Mouse (Mus musculus): Measurements from ENCODE around the gene Agbl4. TPM values are rescaled to one million over a fixed set of nuclear protein-coding genes. Genes with fewer than 3 reads are reported as not detected.
"Not testable (repeated sequence)": the region's sequence is repeated elsewhere in the genome, so short reads cannot be mapped to it uniquely, and the experiment has no call there.

Gene Agbl4
- polyA plus RNA-seq, 1 experiment from 2014 or later = 0.66 TPM

DNA sequence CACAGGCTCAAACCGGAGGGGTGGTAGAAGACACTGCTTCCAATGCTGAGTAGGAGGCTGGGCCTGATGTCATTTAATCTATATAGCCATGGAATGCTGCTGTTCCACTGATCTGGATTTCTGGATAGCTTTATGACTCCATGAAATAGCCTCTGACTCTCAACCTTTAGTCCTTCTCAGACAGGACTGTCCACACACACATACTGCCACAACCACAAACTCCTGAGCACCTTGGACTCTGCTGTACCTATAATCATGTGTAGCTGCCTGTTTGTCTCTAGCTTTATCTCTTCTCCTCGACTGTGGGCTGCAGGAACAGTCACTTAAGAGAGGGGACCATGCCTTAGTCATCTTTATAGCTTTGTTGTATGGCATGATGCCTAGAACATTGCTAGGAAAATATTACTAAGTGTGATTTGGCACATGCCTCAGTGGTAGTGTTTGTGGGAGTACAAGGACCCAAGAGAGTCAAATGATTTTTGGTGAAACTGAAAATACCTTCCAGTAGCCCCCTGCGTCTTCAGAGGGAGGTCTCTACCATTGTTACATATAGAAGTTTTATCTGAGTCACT is 817.8 kb downstream of the Agbl4 start:
- H3K36me3 ChIP-seq (replicated peaks) = no peaks in the 10 kb centered on the region
- H3K4me3 ChIP-seq = no peak overlapping the region
- H3K4me1 ChIP-seq = peaks cover 7% of the 10 kb centered on the region; the same call in 1 of the 2 replicates
- H3K9me3 ChIP-seq = no peaks in the 10 kb centered on the region
- 84% methylated on average over 3 of the region's 3 CpGs for WGBS
- DNase-seq (ENCODE audit: extremely low spot score, low spot score) = no peak
- H3K27me3 ChIP-seq (ENCODE audit: poor library complexity, severe bottlenecking) = no peaks in the 10 kb centered on the region
- no peak overlapping the region for H3K27ac ChIP-seq

DNA sequence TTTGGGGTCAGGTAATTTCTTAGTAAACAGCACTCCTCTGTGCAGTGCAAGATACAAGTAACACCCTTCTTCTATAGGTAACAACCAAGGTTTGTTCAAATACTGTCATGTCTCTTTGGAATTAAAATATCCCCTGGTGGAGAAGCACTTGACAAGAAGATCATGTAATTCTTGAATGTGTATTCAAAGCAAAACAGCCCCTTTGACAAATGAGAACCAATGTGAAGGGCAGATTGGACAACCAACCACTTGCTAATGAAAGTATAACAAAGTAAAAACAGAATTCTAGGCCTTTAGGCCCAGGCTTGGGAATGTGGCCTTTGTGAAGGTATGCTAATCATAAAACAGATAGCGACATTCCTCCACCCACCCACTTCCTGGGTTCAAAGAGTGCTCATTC is 821.6 kb downstream of the Agbl4 start:
- H3K4me1 ChIP-seq; H3K36me3 ChIP-seq (replicated peaks); H3K27ac ChIP-seq; H3K4me3 ChIP-seq; H3K9me3 ChIP-seq; DNase-seq (ENCODE audit: extremely low spot score, low spot score); H3K27me3 ChIP-seq (ENCODE audit: poor library complexity, severe bottlenecking): not testable (repeated sequence)
- WGBS = 79% methylated on average over 1 of the region's 1 CpGs

DNA sequence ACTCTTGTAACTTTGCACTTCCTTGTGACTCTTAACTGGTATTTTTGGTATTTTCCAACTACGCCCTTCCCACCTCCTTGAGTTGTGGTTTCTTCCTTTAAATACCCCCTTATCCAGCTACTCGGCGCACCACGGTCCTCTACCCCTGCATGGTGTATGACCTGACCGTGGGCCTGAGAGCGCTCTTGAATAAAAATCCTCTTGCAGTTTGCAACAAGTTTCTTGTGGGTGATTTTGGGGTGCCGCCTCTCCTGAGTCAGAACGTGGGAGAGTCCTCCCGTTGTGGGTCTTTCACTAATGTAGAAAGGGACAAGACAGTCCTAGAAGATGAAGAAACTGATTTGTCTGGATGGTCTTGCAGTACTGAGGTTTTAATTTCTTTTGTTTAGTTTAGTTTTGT is 822.1 kb downstream of the Agbl4 start:
- 87% methylated on average over 9 of the region's 9 CpGs for WGBS
- H3K4me3 ChIP-seq = not testable (repeated sequence)

DNA sequence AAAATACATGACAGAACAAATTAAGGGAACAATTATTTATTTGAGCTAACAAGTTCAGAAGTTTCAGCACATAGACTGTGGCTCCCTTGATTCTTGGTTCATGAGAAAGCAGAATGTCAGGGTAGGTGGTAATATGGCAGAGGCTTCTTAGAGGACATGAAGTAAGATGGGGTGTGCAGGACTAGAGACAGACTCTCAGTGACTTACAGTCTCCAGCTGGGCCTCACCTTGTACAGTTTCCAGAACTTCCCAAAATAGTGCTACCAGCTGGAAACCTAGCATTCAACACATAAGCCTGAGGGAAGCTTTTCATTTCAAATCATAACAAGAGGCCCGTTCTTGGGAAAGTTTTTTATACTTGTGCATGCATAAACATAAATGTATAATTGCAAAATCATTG is 836.4 kb downstream of the Agbl4 start:
- 87% methylated on average over 1 of the region's 1 CpGs for WGBS
- no peak for DNase-seq (ENCODE audit: extremely low spot score, low spot score)
- H3K4me3 ChIP-seq = no peak overlapping the region
- no peaks in the 10 kb centered on the region for H3K27me3 ChIP-seq (ENCODE audit: poor library complexity, severe bottlenecking)
- H3K36me3 ChIP-seq (replicated peaks) = no peaks in the 10 kb centered on the region
- H3K9me3 ChIP-seq = no peaks in the 10 kb centered on the region
- H3K4me1 ChIP-seq = no peaks in the 10 kb centered on the region
- H3K27ac ChIP-seq = no peak overlapping the region

More for the DNA sequence above, 822.1 kb downstream of the Agbl4 start:
- not testable (repeated sequence) for H3K36me3 ChIP-seq (replicated peaks); H3K27me3 ChIP-seq (ENCODE audit: poor library complexity, severe bottlenecking); H3K4me1 ChIP-seq; DNase-seq (ENCODE audit: extremely low spot score, low spot score); H3K27ac ChIP-seq; H3K9me3 ChIP-seq

DNA sequence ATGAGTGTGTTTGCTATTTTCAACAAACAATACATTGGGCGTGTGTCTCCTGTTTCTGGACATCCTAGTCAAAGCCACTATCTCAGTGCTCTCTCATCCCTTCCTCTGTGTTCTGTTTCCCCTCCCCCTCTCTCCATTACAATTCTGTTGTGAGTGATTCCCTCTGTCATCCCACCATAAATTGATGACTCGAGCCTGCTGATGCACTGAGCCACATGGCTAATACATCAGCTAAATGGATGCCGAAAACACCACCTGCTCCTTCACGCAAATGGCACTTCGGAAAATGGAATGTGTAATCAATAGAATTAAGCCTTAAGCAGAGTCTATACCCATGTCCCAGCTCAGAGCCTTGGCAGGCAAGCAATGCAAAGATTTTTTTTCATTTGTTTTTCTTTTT is 854.5 kb downstream of the Agbl4 start:
- no peak for DNase-seq (ENCODE audit: extremely low spot score, low spot score)
- WGBS = 89% methylated on average over 5 of the region's 5 CpGs

DNA sequence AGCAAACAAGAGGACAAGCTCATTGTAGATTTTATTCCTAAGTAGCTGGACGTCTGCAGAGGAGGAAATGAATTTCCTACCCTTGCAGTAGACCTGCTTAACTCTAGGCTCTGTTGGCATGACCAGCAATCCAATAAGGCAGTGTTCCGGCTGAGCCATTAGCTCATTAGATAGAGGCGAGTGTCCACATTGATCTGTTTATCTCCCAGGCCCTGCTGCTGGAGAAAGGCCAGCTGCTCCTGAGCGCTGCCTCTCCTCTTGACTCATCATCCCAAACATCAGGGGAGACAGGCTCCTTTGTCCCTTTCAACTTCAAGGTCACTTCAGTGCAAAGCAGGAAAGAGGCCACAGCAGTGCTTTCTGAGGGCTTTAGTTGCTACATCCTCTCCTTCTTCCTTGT is 858.0 kb downstream of the Agbl4 start:
- 53% methylated on average over 4 of the region's 4 CpGs for WGBS
- Histone ChIP-seq H3K27me3 (ENCODE audit: poor library complexity, severe bottlenecking) (no peaks in the 10 kb centered on the region), H3K36me3 (replicated peaks) (no peaks in the 10 kb centered on the region), H3K27ac (no peak overlapping the region), H3K4me3 (no peak overlapping the region), H3K4me1 (peaks cover 6% of the 10 kb centered on the region; the same call in 1 of the 2 replicates), H3K9me3 (no peaks in the 10 kb centered on the region)
- no peak for DNase-seq (ENCODE audit: extremely low spot score, low spot score)

More for the DNA sequence above, 854.5 kb downstream of the Agbl4 start:
- no peak overlapping the region for H3K4me3 ChIP-seq
- H3K27ac ChIP-seq = no peak overlapping the region
- no peaks in the 10 kb centered on the region for H3K27me3 ChIP-seq (ENCODE audit: poor library complexity, severe bottlenecking)
- no peaks in the 10 kb centered on the region for H3K9me3 ChIP-seq
- peaks cover 6% of the 10 kb centered on the region; the same call in 1 of the 2 replicates for H3K4me1 ChIP-seq
- H3K36me3 ChIP-seq (replicated peaks) = no peaks in the 10 kb centered on the region

DNA sequence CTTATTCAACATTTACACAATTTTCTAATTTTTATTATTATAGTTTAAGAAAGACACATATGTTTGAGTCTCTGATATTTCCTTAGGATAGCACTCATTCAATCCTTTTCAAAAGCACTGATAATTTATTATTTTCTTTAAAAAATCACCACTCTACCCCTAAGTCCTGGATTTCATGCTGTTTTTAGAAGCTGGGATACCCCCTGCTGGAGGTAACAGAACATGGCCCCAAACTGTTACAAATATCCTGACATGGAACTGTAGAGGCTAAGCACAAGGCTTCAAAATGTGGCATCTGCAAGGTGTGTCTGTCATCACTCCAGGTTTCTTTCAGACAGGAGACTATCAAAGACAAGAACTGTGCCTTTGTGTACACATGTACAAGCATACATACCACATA is 859.5 kb downstream of the Agbl4 start:
- Histone ChIP-seq H3K9me3 (no peaks in the 10 kb centered on the region), H3K4me1 (peaks cover 6% of the 10 kb centered on the region; the same call in 1 of the 2 replicates), H3K4me3 (no peak overlapping the region), H3K36me3 (replicated peaks) (no peaks in the 10 kb centered on the region), H3K27ac (no peak overlapping the region), H3K27me3 (ENCODE audit: poor library complexity, severe bottlenecking) (no peaks in the 10 kb centered on the region)
- no peak for DNase-seq (ENCODE audit: extremely low spot score, low spot score)

DNA sequence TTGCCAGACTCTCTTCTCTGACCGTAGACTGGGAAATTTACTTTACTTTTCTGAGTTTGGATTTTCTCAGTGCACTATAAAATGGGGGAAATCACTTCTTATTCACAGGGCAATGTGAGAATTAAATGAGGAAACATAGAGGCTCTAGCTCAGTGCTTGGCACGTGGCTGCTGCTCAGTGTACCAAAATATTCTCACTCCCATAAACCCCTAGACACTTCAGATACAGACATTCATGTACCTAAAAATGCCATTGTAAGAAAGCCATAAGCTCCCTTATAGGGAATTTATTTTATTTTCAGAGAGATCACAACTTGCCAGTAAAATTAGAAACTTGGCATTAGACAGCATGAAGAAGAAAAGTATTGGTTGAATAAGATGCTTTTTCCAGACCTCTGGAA is 883.5 kb downstream of the Agbl4 start:
- Histone ChIP-seq H3K4me1 (no peaks in the 10 kb centered on the region), H3K27me3 (ENCODE audit: poor library complexity, severe bottlenecking) (no peaks in the 10 kb centered on the region), H3K4me3 (no peak overlapping the region), H3K27ac (no peak overlapping the region), H3K36me3 (replicated peaks) (no peaks in the 10 kb centered on the region), H3K9me3 (no peaks in the 10 kb centered on the region)
- 88% methylated on average over 2 of the region's 2 CpGs for WGBS
- no peak for DNase-seq (ENCODE audit: extremely low spot score, low spot score)

DNA sequence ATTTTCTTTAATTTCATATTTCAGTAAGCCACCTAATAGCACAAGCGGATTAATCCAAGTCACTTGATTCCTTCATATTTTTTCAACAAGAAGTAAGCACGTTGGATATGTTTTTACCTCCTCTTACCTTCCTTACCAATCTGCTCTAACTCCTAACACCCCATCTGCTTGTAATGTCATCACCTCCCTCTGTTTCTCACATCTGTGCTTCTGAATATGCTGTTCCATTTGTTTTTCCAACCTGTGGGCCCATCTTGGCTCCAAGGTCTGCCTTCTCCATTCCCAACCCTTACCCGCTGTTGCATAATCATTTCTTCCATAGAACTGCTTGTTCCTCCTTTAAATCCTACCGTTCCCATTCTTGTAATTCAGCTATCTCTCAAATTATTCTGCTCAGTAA is 884.4 kb downstream of the Agbl4 start:
- no peaks in the 10 kb centered on the region for H3K9me3 ChIP-seq
- DNase-seq (ENCODE audit: extremely low spot score, low spot score) = no peak
- no peak overlapping the region for H3K4me3 ChIP-seq
- no peaks in the 10 kb centered on the region for H3K36me3 ChIP-seq (replicated peaks)
- H3K27me3 ChIP-seq (ENCODE audit: poor library complexity, severe bottlenecking) = no peaks in the 10 kb centered on the region
- H3K27ac ChIP-seq = no peak overlapping the region
- no peaks in the 10 kb centered on the region for H3K4me1 ChIP-seq
- 87% methylated on average over 4 of the region's 4 CpGs for WGBS

DNA sequence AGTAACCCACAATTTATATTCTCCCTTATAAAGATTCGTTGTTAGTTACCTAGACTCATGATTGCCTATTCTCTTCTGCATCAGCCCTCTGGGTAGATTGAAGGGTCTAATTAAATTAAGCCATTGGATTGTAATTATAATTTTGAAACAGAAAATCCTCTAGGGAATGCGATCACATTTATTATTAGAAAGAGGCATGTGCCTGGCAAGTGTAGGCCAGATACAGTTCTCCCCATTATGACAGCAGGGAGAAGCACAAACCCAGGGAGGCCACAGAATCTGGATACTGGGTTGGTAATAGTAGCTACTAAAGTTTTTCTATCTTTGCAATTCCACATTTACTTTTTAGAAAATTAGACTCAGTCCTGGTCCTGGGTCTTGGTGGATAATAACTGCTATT is 887.2 kb downstream of the Agbl4 start:
- WGBS = 90% methylated on average over 2 of the region's 2 CpGs
- Histone ChIP-seq H3K4me3 (no peak overlapping the region), H3K27me3 (ENCODE audit: poor library complexity, severe bottlenecking) (no peaks in the 10 kb centered on the region), H3K9me3 (no peaks in the 10 kb centered on the region), H3K4me1 (no peaks in the 10 kb centered on the region), H3K36me3 (replicated peaks) (no peaks in the 10 kb centered on the region), H3K27ac (no peak overlapping the region)
- DNase-seq (ENCODE audit: extremely low spot score, low spot score) = no peak

DNA sequence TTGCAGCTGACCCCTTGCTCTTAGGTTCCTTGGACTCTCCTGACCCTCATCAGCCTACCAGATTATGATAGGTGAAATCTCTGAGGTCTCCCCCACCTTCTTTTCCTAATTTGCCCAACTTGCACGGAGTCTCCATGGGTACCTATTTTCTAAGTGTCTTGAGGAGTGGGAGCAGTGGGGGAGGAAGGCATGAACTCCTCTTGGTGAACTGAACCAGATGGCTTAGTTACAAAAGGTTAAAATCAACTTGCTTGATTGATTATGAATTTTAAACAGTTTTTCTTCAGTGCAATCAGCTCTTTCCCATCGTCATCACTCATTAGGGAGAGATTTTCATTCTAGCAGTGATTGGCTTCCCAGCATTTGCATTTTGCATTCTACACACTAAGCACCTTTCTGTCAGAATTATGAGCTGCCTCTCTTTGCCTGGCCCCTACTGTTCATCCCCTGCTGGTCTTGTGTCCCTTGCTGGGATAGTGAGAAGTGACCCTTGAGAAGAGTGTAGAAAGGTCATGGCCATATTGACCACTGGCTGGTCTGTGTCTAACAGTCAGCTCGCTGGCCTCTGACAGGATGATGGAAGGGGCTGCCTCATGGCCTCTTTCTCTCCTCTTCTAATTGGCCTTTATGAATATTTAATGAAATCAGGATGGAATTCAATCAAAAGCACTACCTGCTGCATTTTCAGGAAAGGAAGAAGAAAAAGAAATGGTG is 897.2 kb downstream of the Agbl4 start:
- WGBS = 83% methylated on average over 3 of the region's 3 CpGs
- no peaks in the 10 kb centered on the region for H3K27me3 ChIP-seq (ENCODE audit: poor library complexity, severe bottlenecking)
- H3K9me3 ChIP-seq = no peaks in the 10 kb centered on the region

DNA sequence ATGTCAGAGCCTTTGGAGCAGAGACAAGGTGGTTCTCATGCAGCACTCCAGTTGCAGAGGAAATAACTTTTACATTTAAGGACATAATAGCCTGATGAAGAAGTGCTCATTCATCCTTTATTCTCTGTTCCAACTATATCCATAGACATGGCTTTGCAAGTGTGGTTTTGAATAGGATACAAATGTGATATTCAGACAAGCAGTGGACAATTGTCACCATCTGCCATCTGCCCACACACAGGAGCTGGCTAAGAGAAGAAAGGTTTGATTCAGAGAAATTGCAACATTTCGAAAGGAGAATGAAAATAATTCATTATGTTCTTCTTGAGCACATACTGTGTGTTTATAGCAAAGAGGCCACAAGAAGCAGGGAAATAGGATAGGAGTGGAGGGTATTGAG is 909.1 kb downstream of the Agbl4 start:
- Histone ChIP-seq H3K4me1 (peaks cover 10% of the 10 kb centered on the region; the same call in 1 of the 2 replicates), H3K4me3 (no peak overlapping the region), H3K9me3 (no peaks in the 10 kb centered on the region), H3K27ac (no peak overlapping the region), H3K27me3 (ENCODE audit: poor library complexity, severe bottlenecking) (no peaks in the 10 kb centered on the region), H3K36me3 (replicated peaks) (no peaks in the 10 kb centered on the region)
- DNase-seq (ENCODE audit: extremely low spot score, low spot score) = no peak
- WGBS = 100% methylated on average over 1 of the region's 1 CpGs

More for the DNA sequence above, 897.2 kb downstream of the Agbl4 start:
- H3K4me1 ChIP-seq = peaks cover 5% of the 10 kb centered on the region; the same call in 1 of the 2 replicates
- no peak overlapping the region for H3K4me3 ChIP-seq
- DNase-seq (ENCODE audit: extremely low spot score, low spot score) = no peak
- H3K27ac ChIP-seq = no peak overlapping the region
- H3K36me3 ChIP-seq (replicated peaks) = no peaks in the 10 kb centered on the region

DNA sequence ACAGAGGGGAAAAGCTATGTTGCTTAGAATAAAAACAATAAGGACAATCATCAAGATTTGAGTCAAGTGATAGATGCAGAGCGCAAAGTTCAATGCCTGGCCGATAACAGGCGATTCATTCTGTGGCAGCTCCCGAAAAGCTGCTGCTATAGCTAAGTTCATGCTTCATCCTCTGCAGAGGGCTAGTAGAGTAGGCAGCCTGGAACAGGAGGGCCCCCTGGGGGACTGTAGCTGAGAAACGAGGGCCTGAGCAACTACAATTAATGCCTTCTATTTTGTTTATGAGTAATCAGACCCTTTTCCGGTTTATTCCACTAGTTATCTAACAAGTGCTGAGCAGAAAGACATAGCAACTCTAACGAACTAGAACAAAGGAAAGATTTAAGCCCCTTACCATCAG is 909.7 kb downstream of the Agbl4 start:
- no peaks in the 10 kb centered on the region for H3K9me3 ChIP-seq
- H3K4me1 ChIP-seq = peaks cover 10% of the 10 kb centered on the region; the same call in 1 of the 2 replicates
- H3K27ac ChIP-seq = no peak overlapping the region
- H3K27me3 ChIP-seq (ENCODE audit: poor library complexity, severe bottlenecking) = no peaks in the 10 kb centered on the region
- 61% methylated on average over 7 of the region's 7 CpGs for WGBS
- DNase-seq (ENCODE audit: extremely low spot score, low spot score) = no peak
- H3K36me3 ChIP-seq (replicated peaks) = no peaks in the 10 kb centered on the region
- H3K4me3 ChIP-seq = no peak overlapping the region

Data from forebrain, embryonic 10.5 days (tissue).